Mouse (Mus musculus) gastrocnemius, adult 8-10 months (tissue): ENCODE measurements around the gene Asnsd1. TPM values are rescaled to one million over a fixed set of nuclear protein-coding genes. Genes with fewer than 3 reads are reported as not detected.
"Not testable (repeated sequence)": the region's sequence is repeated elsewhere in the genome, so short reads cannot be mapped to it uniquely, and the experiment has no call there.

ENCODE experiments used
- DNase-seq, 2 experiments: peaks; one replicate each; pipeline ENCODE4 v3.0.0; 2022; ENCODE audit warnings: low spot score in 2 of 2
- total RNA-seq, 4 experiments: library from RNA; stranded (reverse); gene quantifications; 2 replicates each; pipeline ENCODE4 v1.2.4; 2022

Asnsd1 gene
- total RNA-seq: 10 to 100 TPM; 63.5 to 69.8 (median 66.5) TPM

- peak; percentile 92 to 94 for DNase-seq
Observed at GRCm38 (mm10) chr1:53352327-53353261, at the start of gene Asnsd1, which contains the start of the genes Asdurf and Gm28551. Asnsd1 (minus strand) TSS chr1:53352752. Asdurf (minus strand) TSS chr1:53352619. Gm28551 (minus strand) TSS chr1:53352667.

- DNase-seq: not testable (repeated sequence)
Observed at GRCm38 (mm10) chr1:53393936-53394760, 41.6 kb upstream of the Asnsd1 start.

GRCm38 (mm10) chr1:53388762-53389161, 36.2 kb upstream of the Asnsd1 start:
- no peak for DNase-seq

GRCm38 (mm10) chr1:53384085-53384688, 31.6 kb upstream of the Asnsd1 start:
- DNase-seq: no peak

GRCm38 (mm10) chr1:53377731-53378130, 25.2 kb upstream of the Asnsd1 start:
- no peak for DNase-seq

- DNase-seq: not testable (repeated sequence)
Observed at GRCm38 (mm10) chr1:53375965-53376364, 23.4 kb upstream of the Asnsd1 start.

- no peak for DNase-seq
Observed at GRCm38 (mm10) chr1:53358988-53359387, 6.4 kb upstream of the Asnsd1 start.

GRCm38 (mm10) chr1:53341071-53341470, 11.5 kb downstream of the Asnsd1 start:
- no peak for DNase-seq

GRCm38 (mm10) chr1:53337403-53337802, 15.1 kb downstream of the Asnsd1 start:
- DNase-seq: not testable (repeated sequence)

- no peak for DNase-seq
Observed at GRCm38 (mm10) chr1:53335465-53335864, 17.1 kb downstream of the Asnsd1 start.

- DNase-seq: not testable (repeated sequence)
Observed at GRCm38 (mm10) chr1:53333527-53333926, 19.0 kb downstream of the Asnsd1 start.

GRCm38 (mm10) chr1:53324827-53325494, 27.6 kb downstream of the Asnsd1 start:
- DNase-seq: no peak

- DNase-seq: no peak
Observed at GRCm38 (mm10) chr1:53324277-53324676, 28.3 kb downstream of the Asnsd1 start.

- no peak for DNase-seq
Observed at GRCm38 (mm10) chr1:53323254-53323653, 29.3 kb downstream of the Asnsd1 start.

- no peak for DNase-seq
Observed at GRCm38 (mm10) chr1:53321662-53322344, 30.7 kb downstream of the Asnsd1 start.

- peak; percentile 63 to 76 for DNase-seq
Observed at GRCm38 (mm10) chr1:53312989-53313967, 39.3 kb downstream of the Asnsd1 start, which contains the start of gene Osgepl1. Osgepl1 (plus strand) TSS chr1:53313624.

- no peak for DNase-seq
Observed at GRCm38 (mm10) chr1:53300506-53300905, 52.0 kb downstream of the Asnsd1 start.

GRCm38 (mm10) chr1:53296581-53297383, 55.8 kb downstream of the Asnsd1 start, which contains the start of the genes Pms1, Ormdl1 and Gm28778:
Pms1 (minus strand) TSS chr1:53297018.
Ormdl1 (plus strand) TSS chr1:53297095.
Gm28778 (plus strand) TSS chr1:53297111.
- peak; percentile 86 to 94 for DNase-seq
